Mouse (Mus musculus) lung, postnatal 0 days (tissue): ENCODE data around the gene C130050O18Rik.

ENCODE experiments used
- CTCF ChIP-seq: IDR thresholded peaks from 2 replicates; pipeline ENCODE4 v1.5.1; 2016; ENCODE audit warnings: antibody characterized with exemption, mild to moderate bottlenecking
- EP300 ChIP-seq: IDR thresholded peaks from 2 replicates; pipeline ENCODE4 v1.6.1; 2016; ENCODE audit warnings: antibody characterized with exemption, mild to moderate bottlenecking, control low read depth

DNA sequence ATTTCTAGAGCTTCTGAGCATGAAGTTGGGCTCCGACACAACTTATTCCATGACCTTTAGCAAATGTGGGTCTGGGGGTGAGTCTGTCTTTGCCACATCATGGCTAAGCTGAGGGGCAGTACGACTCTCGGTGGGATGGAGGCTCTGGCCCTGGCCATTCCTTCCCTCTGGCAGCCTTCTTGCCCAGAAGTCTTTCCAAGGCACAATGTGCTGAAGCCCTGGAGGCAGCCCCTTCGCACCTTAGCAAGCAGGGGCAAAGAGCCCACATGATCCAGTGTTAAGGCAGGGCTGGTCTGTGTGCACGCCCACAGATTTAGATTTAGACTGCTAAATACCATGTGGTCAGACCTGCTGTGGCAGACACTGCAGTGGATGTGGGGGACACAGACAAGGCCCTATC, 6.3 kb upstream of the C130050O18Rik start:
- TF ChIP-seq EP300 (no peak), CTCF (no peak)
